Mouse (Mus musculus): ENCODE data around the gene Ctcfl.

DNA sequence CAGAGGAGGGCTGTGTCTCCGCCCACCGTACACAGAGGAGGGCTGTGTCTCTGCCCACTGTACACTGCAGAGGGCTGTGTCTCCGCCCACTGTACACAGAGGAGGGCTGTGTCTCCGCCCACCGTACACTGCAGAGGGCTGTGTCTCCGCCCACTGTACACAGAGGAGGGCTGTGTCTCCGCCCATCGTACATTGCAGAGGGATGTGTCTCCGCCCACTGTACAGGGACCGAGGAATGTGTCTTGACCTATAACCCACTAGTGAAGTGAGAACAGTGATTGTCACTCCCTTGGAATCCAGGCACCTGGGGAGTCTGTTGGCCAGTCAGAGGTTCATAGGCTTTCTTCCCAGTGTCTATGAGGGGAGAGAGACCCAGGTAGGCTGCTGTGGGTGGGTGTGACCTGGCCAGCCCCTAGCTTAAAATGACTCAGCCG, 62.4 kb downstream of the Ctcfl start:
- TF ChIP-seq CTCF (IDR thresholded peaks at IDR 0.05; ENCODE audit: control insufficient read depth, insufficient read depth, insufficient replicate concordance, low read depth, low read length) (no peak), POLR2A (IDR thresholded peaks at IDR 0.05; ENCODE audit: control insufficient read depth, low read depth, low read length) (no peak)

All from testis, adult 2 months (tissue).